Mouse (Mus musculus): ENCODE results near the gene Rrp15. TPM values are rescaled to one million over a fixed set of nuclear protein-coding genes. Genes with fewer than 3 reads are reported as not detected.

Gene Rrp15
- polyA plus RNA-seq, 1 experiment, result 5.8 TPM

GRCm38 (mm10) chr1:186714215-186714614 is 34.9 kb downstream of the Rrp15 start:
- H3K4me3 ChIP-seq (ENCODE audit: control insufficient read depth, low read depth, low read length), result no peak overlapping the region
- H3K27ac ChIP-seq (ENCODE audit: control insufficient read depth, insufficient read depth, low read depth, low read length), result no peak overlapping the region
- no peaks in the 10 kb centered on the region for H3K4me1 ChIP-seq (ENCODE audit: control insufficient read depth, insufficient read depth, low read length)
- H3K36me3 ChIP-seq (ENCODE audit: control insufficient read depth, insufficient read depth, low read length), result no peaks in the 10 kb centered on the region
- H3K27me3 ChIP-seq (ENCODE audit: control insufficient read depth, insufficient read depth, low read length), result no peaks in the 10 kb centered on the region
- TF ChIP-seq CTCF (IDR thresholded peaks at IDR 0.05; ENCODE audit: control insufficient read depth, insufficient read depth, insufficient replicate concordance, low read depth, low read length) (no peak), POLR2A (IDR thresholded peaks at IDR 0.05; ENCODE audit: control insufficient read depth, low read depth, low read length) (no peak)

- no peaks in the 10 kb centered on the region for H3K4me1 ChIP-seq (ENCODE audit: control insufficient read depth, insufficient read depth, low read length)
- no peaks in the 10 kb centered on the region for H3K27me3 ChIP-seq (ENCODE audit: control insufficient read depth, insufficient read depth, low read length)
- H3K36me3 ChIP-seq (ENCODE audit: control insufficient read depth, insufficient read depth, low read length), result no peaks in the 10 kb centered on the region
- H3K4me3 ChIP-seq (ENCODE audit: control insufficient read depth, low read depth, low read length), result no peak overlapping the region
- H3K27ac ChIP-seq (ENCODE audit: control insufficient read depth, insufficient read depth, low read depth, low read length), result no peak overlapping the region
- TF ChIP-seq CTCF (IDR thresholded peaks at IDR 0.05; ENCODE audit: control insufficient read depth, insufficient read depth, insufficient replicate concordance, low read depth, low read length) (peak; percentile 15; the same call in 1 of the 2 replicates), POLR2A (IDR thresholded peaks at IDR 0.05; ENCODE audit: control insufficient read depth, low read depth, low read length) (no peak)
Observed at GRCm38 (mm10) chr1:186712802-186713471, 36.2 kb downstream of the Rrp15 start.

GRCm38 (mm10) chr1:186705915-186706248 is 43.3 kb downstream of the Rrp15 start, which contains the start of gene Tgfb2:
Gene Tgfb2 (minus strand): TSS chr1:186705989.
- Histone ChIP-seq H3K27ac (ENCODE audit: control insufficient read depth, insufficient read depth, low read depth, low read length) (no peak within 1 kb of the TSS; the same call in 1 of the 2 replicates), H3K27me3 (ENCODE audit: control insufficient read depth, insufficient read depth, low read length) (no peaks in the 10 kb centered on the region), H3K36me3 (ENCODE audit: control insufficient read depth, insufficient read depth, low read length) (no peaks in the 10 kb centered on the region), H3K4me1 (ENCODE audit: control insufficient read depth, insufficient read depth, low read length) (peaks cover 12% of the 10 kb centered on the region), H3K4me3 (ENCODE audit: control insufficient read depth, low read depth, low read length) (peak within 1 kb of the TSS; percentile 59)
- no peak for TF ChIP-seq CTCF (IDR thresholded peaks at IDR 0.05; ENCODE audit: control insufficient read depth, insufficient read depth, insufficient replicate concordance, low read depth, low read length)
- no peak for TF ChIP-seq POLR2A (IDR thresholded peaks at IDR 0.05; ENCODE audit: control insufficient read depth, low read depth, low read length)

GRCm38 (mm10) chr1:186705203-186705914 is 43.8 kb downstream of the Rrp15 start:
- Histone ChIP-seq H3K27ac (ENCODE audit: control insufficient read depth, insufficient read depth, low read depth, low read length) (no peak overlapping the region; the same call in 1 of the 2 replicates), H3K4me3 (ENCODE audit: control insufficient read depth, low read depth, low read length) (peak overlapping the region; percentile 59), H3K27me3 (ENCODE audit: control insufficient read depth, insufficient read depth, low read length) (no peaks in the 10 kb centered on the region), H3K36me3 (ENCODE audit: control insufficient read depth, insufficient read depth, low read length) (no peaks in the 10 kb centered on the region), H3K4me1 (ENCODE audit: control insufficient read depth, insufficient read depth, low read length) (peaks cover 12% of the 10 kb centered on the region)
- TF ChIP-seq CTCF (IDR thresholded peaks at IDR 0.05; ENCODE audit: control insufficient read depth, insufficient read depth, insufficient replicate concordance, low read depth, low read length) (no peak), POLR2A (IDR thresholded peaks at IDR 0.05; ENCODE audit: control insufficient read depth, low read depth, low read length) (no peak)

GRCm38 (mm10) chr1:186703980-186704701 is 45.0 kb downstream of the Rrp15 start:
- TF ChIP-seq CTCF (IDR thresholded peaks at IDR 0.05; ENCODE audit: control insufficient read depth, insufficient read depth, insufficient replicate concordance, low read depth, low read length), result no peak
- no peak for TF ChIP-seq POLR2A (IDR thresholded peaks at IDR 0.05; ENCODE audit: control insufficient read depth, low read depth, low read length)
- Histone ChIP-seq H3K27me3 (ENCODE audit: control insufficient read depth, insufficient read depth, low read length) (no peaks in the 10 kb centered on the region), H3K36me3 (ENCODE audit: control insufficient read depth, insufficient read depth, low read length) (no peaks in the 10 kb centered on the region), H3K4me3 (ENCODE audit: control insufficient read depth, low read depth, low read length) (peak overlapping the region; percentile 67), H3K27ac (ENCODE audit: control insufficient read depth, insufficient read depth, low read depth, low read length) (no peak overlapping the region), H3K4me1 (ENCODE audit: control insufficient read depth, insufficient read depth, low read length) (peaks cover 12% of the 10 kb centered on the region)

GRCm38 (mm10) chr1:186703256-186703979 is 45.7 kb downstream of the Rrp15 start:
- peaks cover 12% of the 10 kb centered on the region for H3K4me1 ChIP-seq (ENCODE audit: control insufficient read depth, insufficient read depth, low read length)
- TF ChIP-seq POLR2A (IDR thresholded peaks at IDR 0.05; ENCODE audit: control insufficient read depth, low read depth, low read length), result no peak
- no peak overlapping the region for H3K27ac ChIP-seq (ENCODE audit: control insufficient read depth, insufficient read depth, low read depth, low read length)
- peak overlapping the region; percentile 4 for H3K4me3 ChIP-seq (ENCODE audit: control insufficient read depth, low read depth, low read length)
- no peaks in the 10 kb centered on the region for H3K27me3 ChIP-seq (ENCODE audit: control insufficient read depth, insufficient read depth, low read length)
- no peaks in the 10 kb centered on the region for H3K36me3 ChIP-seq (ENCODE audit: control insufficient read depth, insufficient read depth, low read length)

Measured in testis, adult 2 months (tissue).